Mouse (Mus musculus) C2C12 (cell line): ENCODE results near the gene A630023A22Rik.

Source experiments
- CEBPB ChIP-seq: IDR thresholded peaks from one replicate; pipeline ENCODE4 v1.6.1; 2011; ENCODE audit warnings: low read depth, mild to moderate bottlenecking, control low read depth, moderate library complexity
- CTCF ChIP-seq: IDR thresholded peaks from one replicate; pipeline ENCODE4 v1.5.1; 2011; ENCODE audit not compliant: control insufficient read depth, insufficient read depth, insufficient read length
- MAX ChIP-seq: IDR thresholded peaks from one replicate; pipeline ENCODE4 v1.6.1; 2011; ENCODE audit warnings: mild to moderate bottlenecking, control low read depth
- MYOD1 ChIP-seq: IDR thresholded peaks from one replicate; pipeline ENCODE4 v1.6.1; 2011; ENCODE audit warnings: low read depth; ENCODE audit not compliant: control insufficient read depth, insufficient read length
- MYOG ChIP-seq: IDR thresholded peaks from one replicate; pipeline ENCODE4 v1.6.1; 2011; ENCODE audit not compliant: control insufficient read depth, insufficient read length; ENCODE audit errors: extremely low read depth
- USF1 ChIP-seq: IDR thresholded peaks from one replicate; pipeline ENCODE4 v1.6.1; 2011; ENCODE audit warnings: low read depth, mild to moderate bottlenecking, control low read depth, moderate library complexity

GRCm38 (mm10) chr14:34089796-34090195 lies 12.8 kb downstream of the A630023A22Rik start:
- TF ChIP-seq CTCF (no peak), USF1 (no peak), MYOD1 (no peak), CEBPB (no peak), MAX (peak; percentile 76), MYOG (no peak)
